Mouse (Mus musculus) C3H10T1/2 (cell line): Measurements from ENCODE around the gene BC053393. TPM values are rescaled to one million over a fixed set of nuclear protein-coding genes. Genes with fewer than 3 reads are reported as not detected.

Source experiments
- polyA plus RNA-seq, 2 experiments: library from polyadenylated mRNA; unstranded; fragments of >200 nt; fragmentation: generic; extraction: Trizol; gene quantifications; one replicate each; pipeline ENCODE4 v1.2.1; 2012; ENCODE audit warnings: missing spikeins in 2 of 2

Gene BC053393
- polyA plus RNA-seq = not detected

GRCm38 (mm10) chr11:46571327-46571726 lies at the start of gene BC053393:
TSS of gene BC053393 (plus strand) at chr11:46571536.

GRCm38 (mm10) chr11:46523912-46524311 lies 47.4 kb upstream of the BC053393 start, which contains the start of gene Gm12169:
TSS of gene Gm12169 (plus strand) at chr11:46524212.

GRCm38 (mm10) chr11:46629211-46629795 lies 58.0 kb downstream of the BC053393 start, which contains the start of gene Dppa1:
TSS of gene Dppa1 (minus strand) at chr11:46629261.

Other genes with a start within 250 kb of the BC053393 start
- gene Itk, start 182.0 kb upstream of the BC053393 start, polyA plus RNA-seq = not detected
- not detected for gene Fam71b, start 175.0 kb upstream of the BC053393 start, polyA plus RNA-seq
- gene Med7, start 134.6 kb upstream of the BC053393 start, polyA plus RNA-seq = 10 to 100 TPM in 1 of 2 experiments, 1 to 10 TPM in 1; 3.5 to 15.5 TPM
- gene Havcr2, start 116.6 kb upstream of the BC053393 start, polyA plus RNA-seq = under 1 TPM; 0.11 to 0.19 TPM
- gene Gm12169, start 47.3 kb upstream of the BC053393 start, polyA plus RNA-seq = not detected
- gene Dppa1, start 57.7 kb downstream of the BC053393 start, polyA plus RNA-seq = not detected
- not detected for gene Timd2, start 135.5 kb downstream of the BC053393 start, polyA plus RNA-seq
- not detected for gene Havcr1, start 163.5 kb downstream of the BC053393 start, polyA plus RNA-seq
- not detected for gene Timd4, start 239.3 kb downstream of the BC053393 start, polyA plus RNA-seq